Mouse (Mus musculus): ENCODE measurements at regions not wholly inside any gene's neighbourhood (a gene's known extent, or its start where the extent isn't known, plus 50 kb on each side); places are given as distances from the start of the nearest gene placed in this dataset.

DNA sequence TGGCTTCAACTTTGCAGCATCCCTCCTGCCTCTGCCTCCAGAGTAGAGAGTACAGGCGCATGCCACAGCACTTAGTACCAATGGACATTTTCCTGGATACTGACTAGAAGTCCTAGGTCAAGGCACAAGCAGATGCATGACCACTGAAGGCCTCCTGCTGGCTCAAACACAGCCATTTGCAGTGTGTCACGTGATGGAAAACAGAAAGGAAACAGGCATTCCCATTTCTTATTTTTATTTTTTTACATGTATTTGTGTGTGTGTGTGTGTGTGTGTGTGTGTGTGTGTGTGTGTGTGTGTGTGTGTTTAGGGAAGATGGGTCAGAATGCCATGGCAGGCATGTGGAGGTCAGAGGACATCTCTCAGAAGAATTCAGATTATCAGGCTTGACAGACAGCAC, 65.6 kb downstream of the Thap12 start:
- no peak overlapping the region for H3K9ac ChIP-seq (ENCODE audit: low read depth, low read length)
- peaks cover 2% of the 10 kb centered on the region; the same call in 1 of the 2 replicates for H3K4me1 ChIP-seq (ENCODE audit: control insufficient read depth, insufficient read depth, low read length)
- 88% methylated on average over 2 of the region's 2 CpGs for WGBS
- no peak for TF ChIP-seq EP300 (IDR thresholded peaks at IDR 0.05; ENCODE audit: insufficient read depth, low read depth, low read length)
- no peak for TF ChIP-seq POLR2A (IDR thresholded peaks at IDR 0.05; ENCODE audit: insufficient read depth, low read depth, low read length)
- no peak for TF ChIP-seq CTCF (IDR thresholded peaks at IDR 0.05)
- no peaks in the 10 kb centered on the region for H3K36me3 ChIP-seq (ENCODE audit: control insufficient read depth, insufficient read depth, low read length)
- no peak overlapping the region for H3K27ac ChIP-seq
- DNase-seq = no peak
- intact Hi-C loops (cut with DNase I) = no loop called here
- no peaks in the 10 kb centered on the region for H3K27me3 ChIP-seq (ENCODE audit: control insufficient read depth, insufficient read depth, low read length)
- no peak overlapping the region for H3K4me3 ChIP-seq
- no peaks in the 10 kb centered on the region for H3K79me2 ChIP-seq (replicated peaks; ENCODE audit: control insufficient read depth, insufficient read depth, low read length)

DNA sequence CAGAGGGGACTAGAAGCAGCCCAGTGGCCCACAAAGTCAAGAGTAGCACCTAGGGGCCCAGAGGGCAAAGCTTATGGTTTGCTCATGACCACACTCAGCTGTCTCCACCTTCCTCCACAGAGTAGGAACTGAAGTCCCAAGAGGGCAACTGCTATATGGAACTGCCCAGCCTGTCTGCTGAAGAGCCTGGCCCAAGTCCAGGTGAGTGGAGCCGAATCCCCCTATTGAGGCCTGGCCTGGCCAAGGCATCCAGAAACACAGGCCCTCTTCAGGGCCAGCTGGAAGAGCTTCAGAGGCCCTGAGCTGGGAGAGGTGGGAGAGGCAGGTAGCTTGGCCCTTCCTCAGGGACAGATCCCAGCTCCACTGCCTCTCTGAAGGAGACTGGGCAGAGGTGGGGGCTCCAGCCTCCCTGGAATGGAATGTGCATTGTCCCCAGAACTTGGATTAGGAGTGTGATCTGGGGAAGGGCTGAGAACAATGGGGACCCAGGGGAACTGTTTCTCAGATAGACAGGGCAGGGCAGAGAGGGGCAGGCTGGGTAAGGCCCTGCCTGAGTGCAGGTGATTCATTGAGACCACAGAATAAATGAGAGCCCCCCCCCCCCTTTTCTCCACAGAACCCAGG, 65.7 kb upstream of the Wnt11 start:
- no peaks in the 10 kb centered on the region for H3K36me3 ChIP-seq (ENCODE audit: control insufficient read depth, insufficient read depth, low read length)
- no peaks in the 10 kb centered on the region for H3K79me2 ChIP-seq (replicated peaks; ENCODE audit: control insufficient read depth, insufficient read depth, low read length)
- no peak overlapping the region for H3K4me3 ChIP-seq
- DNase-seq = no peak
- intact Hi-C loops (cut with DNase I) = no loop called here
- H3K27me3 ChIP-seq (ENCODE audit: control insufficient read depth, insufficient read depth, low read length) = no peaks in the 10 kb centered on the region
- no peak overlapping the region for H3K9ac ChIP-seq (ENCODE audit: low read depth, low read length)
- TF ChIP-seq EP300 (IDR thresholded peaks at IDR 0.05; ENCODE audit: insufficient read depth, low read depth, low read length) (no peak), CTCF (IDR thresholded peaks at IDR 0.05) (no peak), POLR2A (IDR thresholded peaks at IDR 0.05; ENCODE audit: insufficient read depth, low read depth, low read length) (no peak)
- H3K4me1 ChIP-seq (ENCODE audit: control insufficient read depth, insufficient read depth, low read length) = peaks cover 2% of the 10 kb centered on the region; the same call in 1 of the 2 replicates
- no peak overlapping the region for H3K27ac ChIP-seq
- WGBS = 10% methylated on average over 1 of the region's 1 CpGs

DNA sequence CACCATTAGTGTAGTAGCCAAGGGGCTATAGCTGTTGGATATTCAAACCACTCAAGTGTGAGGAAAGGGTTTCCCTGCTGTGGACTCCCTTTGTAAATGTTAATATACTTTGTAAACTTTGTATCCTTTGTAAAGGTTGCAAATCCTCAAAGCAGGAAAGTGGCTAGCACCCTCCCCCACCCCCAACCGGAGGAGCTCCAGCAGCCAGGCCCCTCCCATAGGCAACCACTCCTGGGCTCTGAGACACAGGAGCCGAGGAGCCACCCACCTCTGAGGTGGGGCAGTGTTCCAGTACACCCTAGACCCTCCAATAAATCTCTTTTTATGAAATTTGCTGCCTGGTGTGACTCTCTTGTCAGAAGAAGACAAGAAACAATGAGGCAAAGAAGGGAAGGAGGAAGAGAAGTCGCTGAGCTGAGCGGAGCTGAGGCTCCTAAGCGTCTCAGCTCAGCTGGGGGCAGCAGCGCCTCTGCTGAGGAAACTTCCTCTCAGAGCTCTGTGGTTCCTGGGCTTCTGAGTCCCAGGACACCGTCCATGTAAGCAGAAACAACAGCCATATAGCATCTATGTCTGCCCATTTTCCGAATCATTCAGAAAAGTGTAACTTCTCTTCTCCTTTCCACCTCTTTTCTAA, 64.5 kb upstream of the Wnt11 start:
- WGBS = 34% methylated on average over 8 of the region's 8 CpGs
- H3K27me3 ChIP-seq (ENCODE audit: control insufficient read depth, insufficient read depth, low read length) = no peaks in the 10 kb centered on the region
- no peak for TF ChIP-seq EP300 (IDR thresholded peaks at IDR 0.05; ENCODE audit: insufficient read depth, low read depth, low read length)
- no peak for TF ChIP-seq CTCF (IDR thresholded peaks at IDR 0.05)
- no peak for TF ChIP-seq POLR2A (IDR thresholded peaks at IDR 0.05; ENCODE audit: insufficient read depth, low read depth, low read length)
- H3K4me3 ChIP-seq = no peak overlapping the region
- H3K27ac ChIP-seq = no peak overlapping the region
- DNase-seq = no peak
- H3K79me2 ChIP-seq (replicated peaks; ENCODE audit: control insufficient read depth, insufficient read depth, low read length) = no peaks in the 10 kb centered on the region
- H3K36me3 ChIP-seq (ENCODE audit: control insufficient read depth, insufficient read depth, low read length) = no peaks in the 10 kb centered on the region
- intact Hi-C loops (cut with DNase I) = loop anchor here (10.0 kb wide), 1 partner anchor 126 kb away; no protein-coding TSS in a partner anchor
- H3K4me1 ChIP-seq (ENCODE audit: control insufficient read depth, insufficient read depth, low read length) = peaks cover 2% of the 10 kb centered on the region; the same call in 1 of the 2 replicates
- H3K9ac ChIP-seq (ENCODE audit: low read depth, low read length) = no peak overlapping the region

DNA sequence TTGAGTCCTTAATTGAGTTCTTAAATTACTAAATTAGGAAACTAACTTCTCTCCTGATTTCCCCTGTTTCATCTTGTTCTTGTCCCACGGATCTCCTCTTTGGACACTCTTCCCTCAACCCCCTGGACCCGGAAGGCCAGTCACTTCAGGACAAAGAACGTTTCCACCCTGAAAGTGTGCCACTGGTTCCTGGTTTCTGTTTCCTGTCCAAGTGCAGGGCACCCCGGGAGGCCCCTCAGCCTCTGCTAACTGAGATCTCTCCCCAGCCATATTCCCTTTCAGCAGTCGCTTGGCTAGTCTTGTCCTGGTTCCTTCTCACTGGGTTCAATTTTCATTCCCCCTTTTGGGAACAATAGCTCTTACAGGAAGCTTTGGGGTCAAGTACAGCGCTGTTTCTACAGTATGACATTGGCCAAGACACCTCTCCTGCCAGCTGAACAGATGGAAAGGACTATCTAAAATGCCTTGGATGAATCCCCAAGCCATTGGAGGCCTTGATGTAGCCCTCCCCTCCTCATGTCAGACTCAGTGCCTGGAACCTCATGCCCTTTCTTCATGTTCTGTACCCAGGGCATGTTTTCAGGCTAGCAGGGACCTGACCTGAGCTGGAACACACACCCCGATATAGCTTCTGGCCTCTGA, 63.7 kb upstream of the Wnt11 start:
- DNase-seq = no peak
- Histone ChIP-seq H3K27me3 (ENCODE audit: control insufficient read depth, insufficient read depth, low read length) (no peaks in the 10 kb centered on the region), H3K9ac (ENCODE audit: low read depth, low read length) (no peak overlapping the region), H3K79me2 (replicated peaks; ENCODE audit: control insufficient read depth, insufficient read depth, low read length) (no peaks in the 10 kb centered on the region), H3K4me3 (no peak overlapping the region), H3K27ac (no peak overlapping the region), H3K4me1 (ENCODE audit: control insufficient read depth, insufficient read depth, low read length) (peaks cover 2% of the 10 kb centered on the region; the same call in 1 of the 2 replicates), H3K36me3 (ENCODE audit: control insufficient read depth, insufficient read depth, low read length) (no peaks in the 10 kb centered on the region)
- TF ChIP-seq POLR2A (IDR thresholded peaks at IDR 0.05; ENCODE audit: insufficient read depth, low read depth, low read length) (no peak), EP300 (IDR thresholded peaks at IDR 0.05; ENCODE audit: insufficient read depth, low read depth, low read length) (no peak), CTCF (IDR thresholded peaks at IDR 0.05) (no peak)
- WGBS = 53% methylated on average over 7 of the region's 7 CpGs
- intact Hi-C loops (cut with DNase I) = loop anchor here (10.0 kb wide), 1 partner anchor 126 kb away; no protein-coding TSS in a partner anchor

DNA sequence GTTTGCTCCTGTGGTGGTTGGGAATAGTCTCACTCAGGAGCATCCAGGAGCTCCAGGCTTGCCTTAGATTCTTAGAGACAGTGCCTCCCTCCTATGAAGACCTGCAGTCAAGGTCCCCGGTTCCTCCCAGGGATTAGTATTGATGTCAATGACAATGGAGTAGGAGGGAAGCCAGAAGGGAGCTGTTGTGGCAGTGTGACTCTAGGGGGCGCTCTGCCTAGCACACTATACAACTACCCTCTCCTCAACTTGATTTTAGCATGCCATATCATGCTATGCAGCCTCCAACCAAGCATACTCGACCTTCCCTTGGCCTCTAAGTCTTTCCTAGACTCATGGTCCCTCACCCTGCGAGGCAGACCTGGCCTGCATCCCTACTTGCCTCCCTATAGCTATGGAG, 60.3 kb upstream of the Wnt11 start:
- 53% methylated on average over 4 of the region's 4 CpGs for WGBS
- Histone ChIP-seq H3K27ac (no peak overlapping the region), H3K4me3 (no peak overlapping the region), H3K79me2 (replicated peaks; ENCODE audit: control insufficient read depth, insufficient read depth, low read length) (no peaks in the 10 kb centered on the region), H3K9ac (ENCODE audit: low read depth, low read length) (no peak overlapping the region), H3K27me3 (ENCODE audit: control insufficient read depth, insufficient read depth, low read length) (no peaks in the 10 kb centered on the region), H3K36me3 (ENCODE audit: control insufficient read depth, insufficient read depth, low read length) (no peaks in the 10 kb centered on the region), H3K4me1 (ENCODE audit: control insufficient read depth, insufficient read depth, low read length) (no peaks in the 10 kb centered on the region)
- DNase-seq = no peak
- intact Hi-C loops (cut with DNase I) = loop anchor here (10.0 kb wide), 1 partner anchor 130 kb away; no protein-coding TSS in a partner anchor
- no peak for TF ChIP-seq EP300 (IDR thresholded peaks at IDR 0.05; ENCODE audit: insufficient read depth, low read depth, low read length)
- TF ChIP-seq POLR2A (IDR thresholded peaks at IDR 0.05; ENCODE audit: insufficient read depth, low read depth, low read length) = no peak
- TF ChIP-seq CTCF (IDR thresholded peaks at IDR 0.05) = peak; percentile 45

DNA sequence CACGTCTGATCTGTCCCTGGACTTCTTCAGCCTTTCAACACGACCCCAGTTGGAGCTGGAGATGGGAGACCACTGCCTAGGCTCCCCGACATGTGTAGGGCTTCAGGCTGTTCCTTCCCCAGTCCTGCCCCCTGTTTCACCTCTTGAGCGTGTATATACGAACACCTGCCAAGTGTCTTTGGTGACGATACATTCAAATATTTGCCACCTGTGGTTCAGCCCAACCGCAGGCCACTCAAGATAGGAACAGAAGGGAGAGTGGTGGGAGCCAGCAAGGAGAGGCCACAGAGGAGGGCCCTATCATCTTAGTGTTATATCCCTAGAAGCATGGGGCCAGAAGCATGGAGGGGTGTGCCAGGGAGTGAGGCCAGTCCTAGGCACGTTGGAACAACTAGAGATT, 59.9 kb upstream of the Wnt11 start:
- 71% methylated on average over 8 of the region's 8 CpGs for WGBS
- Histone ChIP-seq H3K79me2 (replicated peaks; ENCODE audit: control insufficient read depth, insufficient read depth, low read length) (no peaks in the 10 kb centered on the region), H3K27me3 (ENCODE audit: control insufficient read depth, insufficient read depth, low read length) (no peaks in the 10 kb centered on the region), H3K4me1 (ENCODE audit: control insufficient read depth, insufficient read depth, low read length) (no peaks in the 10 kb centered on the region), H3K27ac (no peak overlapping the region), H3K9ac (ENCODE audit: low read depth, low read length) (no peak overlapping the region), H3K4me3 (no peak overlapping the region), H3K36me3 (ENCODE audit: control insufficient read depth, insufficient read depth, low read length) (no peaks in the 10 kb centered on the region)
- intact Hi-C loops (cut with DNase I) = loop anchor here (10.0 kb wide), 1 partner anchor 130 kb away; no protein-coding TSS in a partner anchor
- DNase-seq = no peak
- TF ChIP-seq EP300 (IDR thresholded peaks at IDR 0.05; ENCODE audit: insufficient read depth, low read depth, low read length) (no peak), CTCF (IDR thresholded peaks at IDR 0.05) (no peak)
